In the genomic region with DNA sequence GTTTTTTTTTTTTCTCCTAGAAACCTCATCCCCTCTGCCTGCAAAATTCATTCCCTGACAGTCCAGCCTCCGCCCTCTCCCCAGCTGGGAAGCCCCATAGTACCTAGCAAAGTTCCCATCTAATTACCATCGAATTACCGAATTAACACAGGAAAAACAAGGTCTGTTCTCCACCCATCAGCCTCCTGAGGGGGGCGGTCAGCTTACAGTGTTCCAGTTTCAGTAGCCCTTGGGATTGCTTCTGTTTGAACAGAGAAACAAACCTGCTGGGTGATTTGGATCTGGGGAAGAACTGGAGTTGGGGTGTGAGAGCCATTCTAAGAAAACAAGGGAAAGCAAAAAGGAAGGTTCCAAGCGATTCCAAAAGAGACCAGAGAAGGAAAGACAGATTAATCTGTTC, we compare ENCODE assay signal across 8 mouse cellular contexts.
DNase-seq lines count a peak whose midpoint lies in the region; ATAC-seq and TF ChIP-seq lines count a peak whose summit lies in the region.

No protein-coding gene starts in this region.

- no peaks in the 10 kb centered on the region for H3K27me3 ChIP-seq in lung, embryonic 15.5 days
- H3K27me3 ChIP-seq in hindbrain, embryonic 14.5 days (ENCODE audit: control insufficient read depth, insufficient read depth, low read length), result no peaks in the 10 kb centered on the region

- H3K9ac ChIP-seq in lung, embryonic 15.5 days, result no peak overlapping the region
- H3K9ac ChIP-seq in hindbrain, embryonic 14.5 days, result no peak overlapping the region

- H3K4me3 ChIP-seq in lung, embryonic 15.5 days, result no peak overlapping the region
- H3K4me3 ChIP-seq in lung, adult 2 months (replicated peaks; ENCODE audit: extremely low read depth, low read depth, low read length), result no peak overlapping the region
- no peak overlapping the region for H3K4me3 ChIP-seq in hindbrain, embryonic 14.5 days (replicated peaks; ENCODE audit: low read length)

- H3K4me1 ChIP-seq in lung, embryonic 15.5 days, result peaks cover 33% of the 10 kb centered on the region
- peaks cover 16% of the 10 kb centered on the region for H3K4me1 ChIP-seq in lung, adult 2 months (ENCODE audit: control insufficient read depth, insufficient read depth, low read length)
- H3K4me1 ChIP-seq in hindbrain, embryonic 14.5 days (replicated peaks; ENCODE audit: control insufficient read depth, insufficient read depth, low read length), result peaks cover 11% of the 10 kb centered on the region

- no peaks in the 10 kb centered on the region for H3K36me3 ChIP-seq in lung, embryonic 15.5 days
- no peaks in the 10 kb centered on the region for H3K36me3 ChIP-seq in hindbrain, embryonic 14.5 days (replicated peaks; ENCODE audit: control insufficient read depth, insufficient read depth)

- peak overlapping the region; percentile 52 for H3K27ac ChIP-seq in lung, embryonic 15.5 days
- H3K27ac ChIP-seq in hindbrain, embryonic 14.5 days, result no peak overlapping the region

- TF ChIP-seq POLR2A in lung, adult 2 months (IDR thresholded peaks at IDR 0.05; ENCODE audit: borderline replicate concordance, extremely low read depth, low read depth, low read length), result no peak

- H3K4me2 ChIP-seq in lung, embryonic 15.5 days, result peak overlapping the region; percentile 37
- peak overlapping the region; percentile 31 for H3K4me2 ChIP-seq in hindbrain, embryonic 14.5 days (replicated peaks)

- no peak for TF ChIP-seq CTCF in lung, adult 2 months (IDR thresholded peaks at IDR 0.05; ENCODE audit: insufficient read depth, low read length)

- H3K9me3 ChIP-seq in lung, embryonic 15.5 days, result no peaks in the 10 kb centered on the region
- H3K9me3 ChIP-seq in hindbrain, embryonic 14.5 days (ENCODE audit: control insufficient read depth, low read length), result no peaks in the 10 kb centered on the region

- peak; percentile 31 for DNase-seq in cerebellum, adult 9-10 months
- DNase-seq in cerebellum, adult 8-10 months, result no peak
- DNase-seq in lung, adult 2 months, result no peak
- DNase-seq in hindbrain, embryonic 14.5 days (ENCODE audit: low spot score), result no peak
- DNase-seq in retina, postnatal 1 day, result peak; percentile 79
- DNase-seq in thymus, postnatal 4 days, result no peak
- no peak for DNase-seq in testis, postnatal 10 days (ENCODE audit: low spot score)

- no peak for ATAC-seq in lung, embryonic 15.5 days (ENCODE audit: borderline replicate concordance, extremely low read depth, low FRiP score, low TSS enrichment)
- no peak for ATAC-seq in hindbrain, embryonic 14.5 days (ENCODE audit: low FRiP score)

- 22% methylated on average over 5 of the region's 5 CpGs for WGBS in lung, embryonic 15.5 days
- 26% methylated on average over 5 of the region's 5 CpGs for WGBS in lung, adult 2 months
- 21% methylated on average over 5 of the region's 5 CpGs for WGBS in hindbrain, embryonic 14.5 days

Comparison
In these comparisons a context has a peak if more than half of its experiments do, and no peak if none do; other contexts are left out.
1. DNase-seq: peak in cerebellum, adult 9-10 months (single experiment) and retina, postnatal 1 day (single experiment); none in cerebellum, adult 8-10 months (single experiment), lung, adult 2 months (single experiment), hindbrain, embryonic 14.5 days (single experiment), thymus, postnatal 4 days (single experiment) and testis, postnatal 10 days (single experiment).